19 mouse cellular contexts compared by ENCODE assay signal in the genomic region with DNA sequence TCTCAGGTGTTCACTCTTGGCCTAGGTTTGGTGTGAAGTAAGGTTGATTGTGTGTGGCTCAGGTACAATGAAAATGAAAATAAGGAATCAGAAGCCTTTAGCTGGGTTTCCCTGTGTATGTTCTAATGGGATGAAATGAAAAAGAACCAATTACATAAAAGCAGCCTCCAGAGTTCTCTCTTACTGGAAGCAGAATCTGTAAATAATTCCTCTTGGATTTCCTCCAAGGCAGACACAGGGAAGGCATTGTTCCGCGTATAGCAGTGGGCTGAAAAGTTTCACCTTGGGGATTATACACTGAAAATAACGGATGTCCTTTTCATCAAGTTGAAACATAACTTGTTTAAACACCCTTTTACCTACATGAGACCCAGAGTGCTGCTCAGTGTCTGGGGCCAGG. TPM values are rescaled to one million over a fixed set of nuclear protein-coding genes. Genes with fewer than 3 reads are reported as not detected.
DNase-seq lines count a peak whose midpoint lies in the region; ATAC-seq and TF ChIP-seq lines count a peak whose summit lies in the region.
"Had no signal": no experiment of that assay in that cellular context is flagged by ENCODE, and none has a peak within 500 bp of the region (broad histone marks: within the 10 kb centered on the region; RNA-seq: fewer than 3 reads in every experiment).

No protein-coding gene starts in this region.

- no peak for ATAC-seq in forebrain, embryonic 14.5 days
- ATAC-seq in forebrain, embryonic 12.5 days (ENCODE audit: low FRiP score), result no peak
- peak; percentile 29; the same call in 1 of the 2 replicates for ATAC-seq in embryonic facial prominence, embryonic 15.5 days (ENCODE audit: insufficient number of reproducible peaks, low FRiP score, low TSS enrichment, low read depth)
- ATAC-seq: inflammation-experienced regulatory T-cells, adult 6 months; liver, embryonic 12.5 days had no signal

- WGBS in forebrain, embryonic 14.5 days, result 38% methylated on average over 3 of the region's 3 CpGs
- 82% methylated on average over 3 of the region's 3 CpGs for WGBS in forebrain, embryonic 12.5 days
- 47% methylated on average over 3 of the region's 3 CpGs for WGBS in embryonic facial prominence, embryonic 15.5 days

- no peaks in the 10 kb centered on the region for H3K27me3 ChIP-seq in forebrain, embryonic 14.5 days (replicated peaks; ENCODE audit: control insufficient read depth, insufficient read depth, low read length)
- H3K27me3 ChIP-seq in forebrain, embryonic 12.5 days, result no peaks in the 10 kb centered on the region
- no peaks in the 10 kb centered on the region for H3K27me3 ChIP-seq in embryonic facial prominence, embryonic 15.5 days
- H3K27me3 ChIP-seq: heart, embryonic 12.5 days; liver, embryonic 12.5 days; stomach, embryonic 15.5 days had no signal

- H3K9ac ChIP-seq in forebrain, embryonic 14.5 days (ENCODE audit: low read length), result no peak overlapping the region
- H3K9ac ChIP-seq in forebrain, embryonic 12.5 days, result no peak overlapping the region
- no peak overlapping the region for H3K9ac ChIP-seq in embryonic facial prominence, embryonic 15.5 days
- H3K9ac ChIP-seq: heart, embryonic 12.5 days; liver, embryonic 12.5 days; stomach, embryonic 15.5 days had no signal

- peaks cover 78% of the 10 kb centered on the region for H3K36me3 ChIP-seq in forebrain, embryonic 14.5 days (ENCODE audit: control insufficient read depth, insufficient read depth, low read length)
- H3K36me3 ChIP-seq in forebrain, embryonic 12.5 days (replicated peaks), result peaks cover 81% of the 10 kb centered on the region
- peaks cover 80% of the 10 kb centered on the region for H3K36me3 ChIP-seq in embryonic facial prominence, embryonic 15.5 days

- no peak overlapping the region for H3K4me2 ChIP-seq in forebrain, embryonic 14.5 days (ENCODE audit: low read length)
- H3K4me2 ChIP-seq in forebrain, embryonic 12.5 days, result no peak overlapping the region
- no peak overlapping the region for H3K4me2 ChIP-seq in embryonic facial prominence, embryonic 15.5 days (replicated peaks)
- H3K4me2 ChIP-seq: heart, embryonic 12.5 days; liver, embryonic 12.5 days; stomach, embryonic 15.5 days had no signal

- H3K9me3 ChIP-seq in forebrain, embryonic 14.5 days (replicated peaks; ENCODE audit: control insufficient read depth, low read length), result no peaks in the 10 kb centered on the region
- H3K9me3 ChIP-seq in forebrain, embryonic 12.5 days, result no peaks in the 10 kb centered on the region
- no peaks in the 10 kb centered on the region for H3K9me3 ChIP-seq in embryonic facial prominence, embryonic 15.5 days (replicated peaks)
- H3K9me3 ChIP-seq: heart, embryonic 12.5 days; liver, embryonic 12.5 days; stomach, embryonic 15.5 days had no signal

- 0 out of 2 replicates have a peak overlapping the region, but pooled peaks have one; percentile 28 for H3K27ac ChIP-seq in forebrain, embryonic 14.5 days (ENCODE audit: low read depth, low read length)
- no peak overlapping the region for H3K27ac ChIP-seq in forebrain, embryonic 12.5 days
- peak overlapping the region; percentile 64 for H3K27ac ChIP-seq in layer of hippocampus, adult 2 months
- 0 out of 2 replicates have a peak overlapping the region, but pooled peaks have one; percentile 12 for H3K27ac ChIP-seq in embryonic facial prominence, embryonic 15.5 days (replicated peaks)
- H3K27ac ChIP-seq: kidney, postnatal 0 days; liver, embryonic 12.5 days; stomach, embryonic 15.5 days had no signal

- DNase-seq in forebrain, embryonic 14.5 days (ENCODE audit: low spot score), result peak; percentile 41
- no peak for DNase-seq in layer of hippocampus, adult 2 months (ENCODE audit: low spot score in 2 of 2)
- no peak for DNase-seq in layer of hippocampus, postnatal 10 days (ENCODE audit: low spot score in 2 of 2)
- DNase-seq in MN1 (ENCODE audit: low spot score), result peak; percentile 66
- DNase-seq in c-Kit-positive CD71-positive TER-119-positive erythroid progenitor cells, embryonic 14.5 days (ENCODE audit: low spot score), result no peak
- no peak for DNase-seq in urinary bladder, postnatal 36 days (ENCODE audit: low spot score in 2 of 2)
- DNase-seq: adrenal gland, postnatal 14 days; B cell, adult 2 months; cerebellum, adult 11-12 months; lung, postnatal 10 days; retina, postnatal 1 day had no signal

- H3K4me1 ChIP-seq in forebrain, embryonic 14.5 days (ENCODE audit: control insufficient read depth, insufficient read depth, low read length), result no peaks in the 10 kb centered on the region
- no peaks in the 10 kb centered on the region for H3K4me1 ChIP-seq in forebrain, embryonic 12.5 days
- 0 out of 2 replicates have a peak, but pooled peaks cover 8% of the 10 kb centered on the region for H3K4me1 ChIP-seq in embryonic facial prominence, embryonic 15.5 days
- H3K4me1 ChIP-seq: heart, embryonic 12.5 days; stomach, embryonic 15.5 days had no signal

- H3K4me3 ChIP-seq in forebrain, embryonic 14.5 days (ENCODE audit: low read depth, low read length), result no peak overlapping the region
- H3K4me3 ChIP-seq in forebrain, embryonic 12.5 days (replicated peaks), result no peak overlapping the region
- no peak overlapping the region for H3K4me3 ChIP-seq in layer of hippocampus, adult 2 months
- no peak overlapping the region for H3K4me3 ChIP-seq in embryonic facial prominence, embryonic 15.5 days (replicated peaks)
- H3K4me3 ChIP-seq: heart, embryonic 12.5 days; liver, embryonic 12.5 days; stomach, embryonic 15.5 days had no signal

- TF ChIP-seq CTCF in layer of hippocampus, adult 2 months (conservative IDR thresholded peaks at IDR 0.05), result no peak

RNA-seq across cellular contexts. Expression of gene Tsnax, which starts 14.4 kb away (rescaled TPM):
- 171 and 186 TPM in 2 replicates for polyA plus RNA-seq in forebrain, embryonic 14.5 days (2014; fragmentation: Nextera tagmentation; extraction: Ambion mirVana)
- 122 and 134 TPM in 2 replicates for polyA plus RNA-seq in forebrain, embryonic 12.5 days (2016; fragmentation: Nextera tagmentation; extraction: Ambion mirVana)
- 100 to 1,000 TPM; 150 to 154 TPM for total RNA-seq in layer of hippocampus, adult 2 months (2021)
- 10 to 100 TPM; 88.3 to 90.9 TPM for total RNA-seq in layer of hippocampus, postnatal 10 days (2021)
- 125 and 131 TPM in 2 replicates for polyA plus RNA-seq in embryonic facial prominence, embryonic 15.5 days (2015; fragmentation: Nextera tagmentation; extraction: Ambion mirVana)

RNA-seq across cellular contexts. Expression of gene Disc1, which starts 26.8 kb away (rescaled TPM):
- 0.30 and 0.62 TPM in 2 replicates for polyA plus RNA-seq in forebrain, embryonic 14.5 days (2014; fragmentation: Nextera tagmentation; extraction: Ambion mirVana)
- polyA plus RNA-seq in forebrain, embryonic 12.5 days (2016; fragmentation: Nextera tagmentation; extraction: Ambion mirVana), result 0.63 and 2.3 TPM in 2 replicates
- total RNA-seq in layer of hippocampus, adult 2 months (2021), result 1 to 10 TPM; 5.6 to 6.1 TPM
- total RNA-seq in layer of hippocampus, postnatal 10 days (2021), result 1 to 10 TPM; 4.7 to 5.2 TPM
- 1.9 and 3.3 TPM in 2 replicates for polyA plus RNA-seq in embryonic facial prominence, embryonic 15.5 days (2015; fragmentation: Nextera tagmentation; extraction: Ambion mirVana)
- total RNA-seq: megakaryocyte-erythroid progenitor cell, adult 5-6 weeks had no signal

Comparison
In these comparisons a context has a peak if more than half of its experiments do, and no peak if none do; other contexts are left out.
1. DNase-seq: peak in forebrain, embryonic 14.5 days (single experiment) and MN1 (single experiment); none in layer of hippocampus, adult 2 months (0 of 2), layer of hippocampus, postnatal 10 days (0 of 2), c-Kit-positive CD71-positive TER-119-positive erythroid progenitor cells, embryonic 14.5 days (single experiment) and urinary bladder, postnatal 36 days (0 of 2).